Mouse (Mus musculus): ENCODE results near the gene Man1c1.
A peak's percentile ranks its signal among the peaks of the same experiment; 100 is the strongest.

Gene Man1c1

GRCm38 (mm10) chr4:134542726-134543125 lies 161.4 kb downstream of the Man1c1 start:
- DNase-seq = no peak

GRCm38 (mm10) chr4:134538997-134539580 lies 165.0 kb downstream of the Man1c1 start:
- DNase-seq = no peak

- DNase-seq = no peak
These were observed 168.3 kb downstream of the Man1c1 start for GRCm38 (mm10) chr4:134535787-134536151.

- DNase-seq = peak; percentile 99
These were observed 168.9 kb downstream of the Man1c1 start, which contains the start of gene Mtfr1l for GRCm38 (mm10) chr4:134534932-134535786. TSS of gene Mtfr1l (minus strand) at chr4:134535387.

- DNase-seq = peak; percentile 84
These were observed 169.8 kb downstream of the Man1c1 start for GRCm38 (mm10) chr4:134534124-134534886.

- DNase-seq = no peak
These were observed 170.7 kb downstream of the Man1c1 start for GRCm38 (mm10) chr4:134533421-134533820.

GRCm38 (mm10) chr4:134532928-134533327 lies 171.2 kb downstream of the Man1c1 start:
- no peak for DNase-seq

- DNase-seq = no peak
These were observed 177.9 kb downstream of the Man1c1 start for GRCm38 (mm10) chr4:134526220-134526619.

GRCm38 (mm10) chr4:134525806-134526205 lies 178.3 kb downstream of the Man1c1 start:
- no peak for DNase-seq

- no peak for DNase-seq
These were observed 180.6 kb downstream of the Man1c1 start for GRCm38 (mm10) chr4:134523447-134523846.

GRCm38 (mm10) chr4:134519281-134519680 lies 184.8 kb downstream of the Man1c1 start:
- DNase-seq = no peak

- DNase-seq = no peak
These were observed 185.5 kb downstream of the Man1c1 start for GRCm38 (mm10) chr4:134518541-134518940.

- DNase-seq = no peak
These were observed 186.4 kb downstream of the Man1c1 start for GRCm38 (mm10) chr4:134517719-134518118.

- DNase-seq = no peak
These were observed 187.1 kb downstream of the Man1c1 start for GRCm38 (mm10) chr4:134516981-134517380.

- no peak for DNase-seq
These were observed 188.5 kb downstream of the Man1c1 start for GRCm38 (mm10) chr4:134515614-134516013.

GRCm38 (mm10) chr4:134514309-134514930 lies 189.7 kb downstream of the Man1c1 start:
- peak; percentile 55 for DNase-seq

- DNase-seq = peak; percentile 92
These were observed 191.3 kb downstream of the Man1c1 start for GRCm38 (mm10) chr4:134512798-134513197.

GRCm38 (mm10) chr4:134511730-134512129 lies 192.4 kb downstream of the Man1c1 start:
- DNase-seq = peak; percentile 24

Data from liver (tissue).